Mouse (Mus musculus) hindlimb bud, embryonic 11.5 days (tissue): ENCODE measurements around the gene Prkcq.
"Not testable (repeated sequence)": the region's sequence is repeated elsewhere in the genome, so short reads cannot be mapped to it uniquely, and the experiment has no call there.

Source experiments
- DNase-seq: peaks from one replicate; pipeline ENCODE4 v3.0.0-alpha.2; 2012; ENCODE audit warnings: low read depth, low spot score; ENCODE audit errors: extremely low spot score

The Prkcq gene

DNA sequence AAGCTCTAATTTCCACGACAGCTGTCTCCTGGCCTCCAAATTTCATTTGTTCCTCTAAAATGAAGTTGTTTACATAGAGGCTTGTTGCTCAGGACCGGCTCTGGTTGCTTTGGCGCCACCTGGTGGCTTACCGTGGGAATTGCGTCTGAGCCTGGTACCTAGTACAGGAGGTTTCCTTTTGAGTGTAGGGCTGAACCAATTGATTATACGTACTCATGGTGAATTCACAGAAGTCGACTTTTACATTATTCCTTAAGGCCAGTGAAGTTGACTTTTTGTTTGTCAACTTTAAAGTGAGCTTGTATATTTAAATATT is 116.6 kb downstream of the Prkcq start:
- DNase-seq = peak; percentile 61

DNA sequence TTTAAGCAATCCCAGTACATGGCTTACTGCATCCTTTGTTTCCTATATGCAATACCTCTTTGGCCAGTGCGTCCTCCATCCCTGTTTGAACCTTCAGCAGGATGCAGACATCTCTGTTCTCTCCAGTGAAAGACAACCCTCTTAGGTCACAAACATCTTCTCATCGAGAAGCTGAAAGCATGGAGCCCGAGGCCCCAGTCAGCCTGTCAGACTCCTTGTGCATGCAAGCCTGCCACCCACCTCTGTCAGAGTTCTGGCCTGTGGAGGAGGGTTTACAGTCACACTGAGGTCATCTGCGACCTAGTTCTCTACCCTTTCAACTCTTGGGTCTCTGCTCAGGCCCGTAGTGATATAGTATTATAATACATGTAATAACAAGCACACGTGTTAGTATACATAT is 119.0 kb downstream of the Prkcq start:
- DNase-seq = no peak

DNA sequence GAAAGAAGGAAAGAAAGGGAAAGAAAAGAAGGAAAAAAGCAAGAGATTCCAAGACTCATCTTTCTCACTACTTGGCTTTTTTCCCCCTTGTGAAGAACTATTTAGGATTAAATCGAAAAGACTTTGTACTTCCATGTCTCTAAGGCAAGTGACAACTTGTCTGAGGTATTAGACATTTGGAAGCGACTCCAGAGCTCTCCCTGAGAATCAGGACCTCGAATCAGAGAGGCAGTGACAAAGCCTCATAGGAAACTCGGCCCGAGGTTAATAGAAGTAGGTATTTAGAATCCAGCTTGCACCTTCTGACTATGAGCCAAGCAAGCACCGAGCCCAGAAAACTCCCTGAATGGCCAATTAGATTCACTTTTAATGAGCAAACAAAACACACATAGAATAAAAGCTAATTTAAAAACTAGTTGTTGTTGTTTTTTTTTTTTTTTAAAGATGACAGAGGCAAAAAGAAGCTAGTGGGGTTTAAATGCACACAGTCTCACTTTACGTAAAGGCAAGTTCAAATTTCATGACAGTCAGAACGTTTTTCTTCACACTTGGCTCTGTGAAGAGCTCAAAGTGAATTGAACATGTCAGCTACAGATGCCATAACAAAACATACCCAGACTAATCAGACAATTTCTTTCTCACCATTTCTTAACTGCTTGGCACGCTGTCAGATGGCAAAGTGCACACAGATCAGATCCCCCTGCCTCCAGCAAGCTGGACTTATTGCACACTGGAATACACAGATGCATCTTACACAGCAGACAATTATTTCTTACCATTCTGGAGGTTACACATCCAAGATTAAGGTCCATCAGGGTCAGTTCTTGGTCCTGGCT is 119.9 kb downstream of the Prkcq start:
- DNase-seq = no peak

DNA sequence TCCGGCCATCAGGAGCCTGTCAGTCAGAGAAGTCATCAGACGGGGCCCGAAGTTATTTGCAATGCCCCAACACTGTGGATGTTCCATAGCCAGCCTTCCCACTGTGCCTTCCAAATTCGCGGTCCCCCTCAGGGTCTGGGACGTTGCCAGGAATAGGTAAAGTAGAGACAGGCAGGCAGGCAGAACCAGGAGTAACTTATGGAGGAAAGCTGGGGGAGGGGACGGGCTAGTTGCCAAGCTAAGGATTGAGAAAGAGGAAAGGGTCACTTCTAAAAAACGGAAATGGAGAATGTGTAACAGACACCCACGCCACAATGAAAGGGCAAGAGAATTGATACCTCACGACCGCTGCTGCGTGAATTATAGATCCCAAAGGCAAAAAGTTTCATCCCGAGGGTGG is 121.2 kb downstream of the Prkcq start:
- no peak for DNase-seq

- DNase-seq = no peak
Measured at GRCm38 (mm10) chr2:11294643-11295191, 122.8 kb downstream of the Prkcq start.

- no peak for DNase-seq
Measured at GRCm38 (mm10) chr2:11298811-11299210, 126.9 kb downstream of the Prkcq start.

GRCm38 (mm10) chr2:11299366-11299765 is 127.5 kb downstream of the Prkcq start:
- DNase-seq = no peak

DNA sequence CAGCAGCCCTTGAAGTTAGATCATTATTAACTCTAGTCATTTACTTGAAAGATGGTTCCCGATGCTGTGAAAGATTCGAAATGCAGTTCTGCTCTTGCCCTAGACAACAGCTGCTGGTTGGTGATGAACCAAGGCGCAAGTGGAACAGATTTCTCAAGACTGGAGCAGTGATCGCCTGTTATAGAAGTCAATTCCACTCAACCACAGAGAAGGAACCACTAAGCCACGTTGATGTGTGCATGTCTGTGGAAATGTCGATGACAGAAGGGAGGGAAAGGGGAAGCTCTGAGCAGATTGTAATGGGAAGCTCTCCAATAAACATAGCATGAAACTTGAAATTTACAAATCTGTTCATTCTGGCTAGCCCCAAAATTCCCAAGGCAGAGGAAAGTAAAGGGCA is 128.5 kb downstream of the Prkcq start:
- no peak for DNase-seq

GRCm38 (mm10) chr2:11320241-11320640 is 148.3 kb downstream of the Prkcq start:
- peak; percentile 14 for DNase-seq

DNA sequence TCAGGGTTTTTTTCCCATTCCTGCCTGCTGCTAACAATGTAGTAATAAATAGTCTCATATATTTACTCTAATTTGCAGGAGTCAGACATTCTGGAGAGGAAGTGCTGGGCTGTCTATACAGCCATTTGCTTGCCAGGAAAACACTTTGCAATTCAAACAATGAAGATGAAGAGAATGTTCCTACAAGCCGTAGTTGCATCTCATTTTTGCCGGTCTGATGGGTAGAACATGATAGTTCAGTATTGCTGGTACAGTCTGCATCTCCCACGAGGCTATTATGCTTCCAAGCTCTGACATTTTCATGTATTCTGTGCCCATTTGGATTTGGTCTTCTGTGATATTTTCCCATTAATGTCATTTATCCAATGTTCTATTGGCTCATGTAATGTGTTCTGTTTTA is 150.5 kb downstream of the Prkcq start:
- DNase-seq = no peak

GRCm38 (mm10) chr2:11327280-11327679 is 155.4 kb downstream of the Prkcq start:
- no peak for DNase-seq

DNA sequence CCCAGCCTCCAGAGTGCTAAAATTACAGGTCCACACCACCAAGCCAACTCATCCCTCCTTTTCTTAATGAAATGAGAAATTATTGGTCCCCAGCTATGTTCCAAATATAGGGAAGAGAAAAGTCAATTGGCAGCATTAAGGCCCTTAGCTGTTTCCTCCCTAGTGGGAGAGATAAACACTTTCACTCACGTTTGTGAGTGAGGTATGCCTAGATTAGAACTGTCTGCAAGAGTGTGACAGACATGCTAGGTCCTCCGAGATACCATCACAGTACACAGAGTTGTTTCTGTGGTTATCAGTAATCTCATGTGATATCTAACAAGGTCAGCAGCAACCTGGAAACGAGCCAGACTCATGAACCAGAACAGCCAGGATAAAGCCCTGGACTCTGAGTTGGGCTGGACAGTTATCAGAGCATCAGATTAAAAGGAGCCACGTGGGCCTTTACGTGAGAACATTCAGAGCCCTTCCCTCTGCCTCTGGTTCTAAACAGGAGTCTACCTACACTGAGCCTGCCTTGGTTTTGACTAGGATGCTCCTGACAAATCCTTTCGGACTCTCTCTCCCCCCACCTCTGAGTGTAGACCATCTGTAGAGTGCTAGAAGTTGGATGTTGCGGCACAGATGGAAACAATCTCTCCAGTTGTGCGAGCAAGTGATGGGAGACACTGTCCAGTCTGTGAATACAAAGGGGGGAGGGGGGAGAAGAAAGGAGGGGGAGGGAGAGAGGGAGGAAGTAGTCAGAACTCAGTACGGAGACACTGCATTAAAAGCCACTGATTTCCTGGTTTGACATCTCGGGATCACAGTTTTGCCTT is 157.7 kb downstream of the Prkcq start:
- DNase-seq = no peak

DNA sequence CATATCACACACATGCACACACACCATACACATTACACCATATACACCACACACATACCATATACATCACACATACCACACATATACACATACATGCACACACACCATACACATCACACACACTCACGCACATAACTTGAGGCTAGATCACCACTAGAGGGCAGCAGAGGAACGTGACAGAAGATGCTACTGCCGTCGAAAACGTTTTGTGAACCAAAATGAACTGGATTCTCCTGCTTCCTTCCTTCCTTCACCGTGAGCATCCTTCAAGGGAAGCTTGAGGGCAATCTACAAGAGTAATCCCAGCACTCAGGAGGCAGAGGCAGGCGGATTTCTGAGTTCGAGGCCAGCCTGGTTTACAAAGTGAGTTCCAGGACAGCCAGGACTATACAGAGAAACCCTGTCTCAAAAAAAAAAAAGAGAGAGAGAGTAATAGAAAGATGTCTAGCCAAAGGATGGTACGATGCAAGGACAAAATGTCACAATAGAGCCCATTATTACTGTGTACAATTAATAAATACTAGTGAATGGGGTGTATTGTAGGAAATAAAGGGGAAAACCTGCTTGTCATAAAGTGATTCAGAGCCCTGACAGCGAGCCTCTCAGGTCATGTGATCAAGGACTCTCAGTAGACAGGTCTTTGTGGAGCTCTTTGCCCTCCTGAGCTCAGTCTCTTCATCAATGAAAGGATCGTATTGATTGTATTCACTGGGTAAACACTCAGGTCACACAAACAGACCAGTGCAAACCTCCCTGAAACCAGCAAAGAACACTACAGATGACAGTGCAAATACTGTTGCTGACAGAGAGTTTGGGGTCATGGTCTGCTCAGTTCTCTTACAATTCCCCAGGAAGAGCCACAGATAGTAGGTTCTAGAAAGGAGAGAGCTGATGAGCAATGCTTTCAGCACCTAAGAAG is 159.9 kb downstream of the Prkcq start:
- DNase-seq = peak; percentile 69

GRCm38 (mm10) chr2:11332469-11332868 is 160.6 kb downstream of the Prkcq start:
- no peak for DNase-seq

- no peak for DNase-seq
Measured at GRCm38 (mm10) chr2:11333301-11334017, 161.6 kb downstream of the Prkcq start.

GRCm38 (mm10) chr2:11336320-11336719 is 164.4 kb downstream of the Prkcq start:
- DNase-seq = no peak

- no peak for DNase-seq
Measured at GRCm38 (mm10) chr2:11338931-11339839, 167.3 kb downstream of the Prkcq start.

GRCm38 (mm10) chr2:11344691-11345090 is 172.8 kb downstream of the Prkcq start:
- no peak for DNase-seq

DNA sequence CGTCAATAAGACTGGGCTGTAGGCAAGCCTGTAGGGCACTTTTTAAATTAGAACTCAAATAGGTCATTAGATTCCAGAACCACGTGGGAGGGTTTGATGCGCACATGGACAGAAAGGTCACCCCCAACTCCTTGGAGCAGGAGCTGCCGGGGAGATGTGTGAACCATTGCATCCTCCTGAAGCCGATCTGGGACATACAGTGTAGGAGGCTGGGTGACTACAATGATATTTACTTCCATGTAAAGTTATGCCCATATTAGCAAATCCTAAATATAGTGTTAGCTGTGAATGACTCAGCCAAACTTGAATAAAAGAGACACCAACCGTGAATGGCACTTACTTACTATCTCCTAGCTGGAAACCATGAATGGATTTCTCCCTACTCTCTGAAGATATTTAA is 174.5 kb downstream of the Prkcq start:
- DNase-seq = not testable (repeated sequence)
